Mouse (Mus musculus) fibroblast of lung, adult 2 months (primary cell): Measurements from ENCODE around the gene Ttc7b.

Experiments used
- DNase-seq: peaks from one replicate; pipeline ENCODE4 v3.0.0-alpha.2; 2011; ENCODE audit warnings: low read depth

Gene Ttc7b

DNA sequence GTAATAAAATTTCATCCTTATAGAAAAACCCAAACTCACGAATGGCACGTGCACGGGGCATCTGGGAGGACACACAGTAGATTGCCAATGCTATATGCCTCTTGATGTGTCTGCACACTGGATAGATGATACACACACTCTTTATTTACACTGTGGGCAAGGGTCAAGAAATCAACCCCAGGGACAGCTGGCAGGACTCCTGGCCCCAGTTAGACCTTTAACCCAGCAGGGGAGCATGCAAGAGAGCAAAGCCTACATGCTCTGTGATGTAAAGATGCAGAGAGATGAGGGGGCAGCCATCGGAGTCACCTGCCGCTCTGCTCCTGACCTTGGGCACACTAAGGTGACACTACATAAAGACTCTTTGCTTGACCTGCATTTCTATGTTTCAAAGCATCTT lies 32.3 kb downstream of the Ttc7b start:
- no peak for DNase-seq

- no peak for DNase-seq
These were observed 34.4 kb downstream of the Ttc7b start for GRCm38 (mm10) chr12:100486232-100486631.

DNA sequence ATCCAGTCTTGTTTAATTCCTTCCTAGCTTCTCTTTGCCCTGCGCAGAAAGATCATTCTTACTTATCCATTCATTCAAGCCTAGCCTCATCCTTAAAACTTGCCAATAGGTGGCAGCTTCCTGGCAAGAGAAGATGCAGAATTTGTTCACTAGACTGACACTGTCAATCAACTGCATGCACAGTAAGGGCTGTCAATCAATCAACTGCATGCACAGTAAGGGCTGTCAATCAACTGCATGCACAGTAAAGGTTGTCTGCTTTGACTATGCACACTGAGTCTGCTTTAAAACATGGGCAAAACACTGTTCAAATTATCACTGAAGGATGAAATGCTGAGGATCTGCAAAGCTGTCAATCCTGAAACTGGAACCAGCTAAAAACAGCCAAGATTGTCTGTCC lies 37.6 kb downstream of the Ttc7b start:
- DNase-seq: no peak

DNA sequence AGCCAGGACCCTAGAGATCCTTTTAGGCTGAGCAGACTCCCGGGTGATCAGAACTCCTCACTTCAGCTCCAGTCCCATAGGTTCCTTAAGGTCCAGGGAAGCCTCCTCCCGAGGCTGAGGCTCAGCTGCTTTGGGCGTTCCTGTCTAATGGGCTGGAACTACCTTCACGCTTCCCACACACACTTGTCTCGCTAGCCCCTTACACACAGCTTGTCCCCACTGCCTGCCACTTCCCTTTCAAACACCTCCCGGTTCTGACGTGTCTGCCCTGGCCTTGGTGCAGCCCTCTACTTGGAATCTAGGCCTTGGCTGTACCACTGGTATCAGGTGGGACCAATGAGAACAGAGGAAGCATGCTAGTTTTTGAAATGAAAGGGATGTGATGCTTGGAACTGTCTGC lies 38.4 kb downstream of the Ttc7b start:
- DNase-seq: no peak

GRCm38 (mm10) chr12:100481443-100482026 lies 39.1 kb downstream of the Ttc7b start:
- no peak for DNase-seq

- no peak for DNase-seq
These were observed 39.8 kb downstream of the Ttc7b start for GRCm38 (mm10) chr12:100480642-100481442.

- DNase-seq: no peak
These were observed 40.6 kb downstream of the Ttc7b start for GRCm38 (mm10) chr12:100479892-100480621.

- no peak for DNase-seq
These were observed 41.3 kb downstream of the Ttc7b start for GRCm38 (mm10) chr12:100479270-100479869.

DNA sequence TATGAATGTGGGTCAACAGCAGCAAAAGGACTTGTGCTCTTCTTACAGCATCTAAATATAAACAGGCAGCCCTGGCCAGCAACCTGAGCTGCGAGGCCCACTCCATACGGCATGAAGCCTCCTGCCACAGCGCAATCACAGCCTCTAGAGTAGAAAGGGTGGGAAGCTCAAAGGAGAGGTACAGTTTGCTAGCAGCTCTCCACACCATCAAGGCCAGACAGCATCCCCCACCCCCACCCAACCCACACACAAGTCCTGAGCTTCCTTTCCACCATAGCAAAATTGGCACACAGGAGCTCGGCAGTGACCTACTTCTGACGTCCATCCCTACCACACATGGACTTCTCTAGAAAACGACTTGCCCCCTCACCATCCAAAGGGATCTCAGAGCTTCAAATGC lies 42.0 kb downstream of the Ttc7b start:
- DNase-seq: no peak

GRCm38 (mm10) chr12:100478151-100478550 lies 42.5 kb downstream of the Ttc7b start:
- no peak for DNase-seq

DNA sequence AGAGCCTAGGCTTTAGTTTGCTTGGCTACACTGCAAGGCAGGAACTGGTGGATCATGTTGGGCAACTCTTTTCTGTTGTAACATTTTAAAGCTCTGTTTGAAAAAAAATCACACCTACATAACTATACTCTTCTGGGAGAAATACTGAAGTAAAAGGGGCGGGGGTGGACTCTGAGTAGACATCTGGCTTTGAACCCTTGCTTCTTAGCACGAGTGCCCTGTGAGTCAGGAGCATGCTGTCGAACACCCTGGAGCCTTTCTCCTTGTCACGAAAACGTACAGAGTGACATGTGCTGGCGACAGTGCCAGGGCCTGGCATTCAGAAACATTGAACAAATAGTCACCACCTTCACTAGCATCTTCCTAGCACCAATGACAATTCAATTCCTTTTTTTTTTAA lies 43.2 kb downstream of the Ttc7b start:
- DNase-seq: no peak

GRCm38 (mm10) chr12:100476351-100476750 lies 44.3 kb downstream of the Ttc7b start:
- DNase-seq: no peak

DNA sequence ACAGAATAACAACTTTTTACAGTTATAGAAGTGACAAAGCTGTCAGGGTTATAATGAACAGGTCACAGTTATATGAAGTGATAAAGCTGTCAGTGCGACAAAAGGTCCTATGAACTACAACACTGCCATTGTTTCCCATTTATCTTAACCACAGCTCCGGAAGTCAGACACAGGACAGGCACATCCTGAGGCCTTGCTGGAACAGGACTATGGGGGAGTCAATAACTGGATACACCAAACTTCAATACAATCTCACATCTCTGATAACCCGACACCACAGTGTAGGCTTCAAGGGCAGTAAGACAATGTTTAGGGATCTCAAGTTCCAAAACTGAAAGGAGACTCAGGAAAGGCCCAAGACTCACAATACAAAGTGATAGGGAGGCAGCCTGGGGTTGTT lies 45.1 kb downstream of the Ttc7b start:
- no peak for DNase-seq

DNA sequence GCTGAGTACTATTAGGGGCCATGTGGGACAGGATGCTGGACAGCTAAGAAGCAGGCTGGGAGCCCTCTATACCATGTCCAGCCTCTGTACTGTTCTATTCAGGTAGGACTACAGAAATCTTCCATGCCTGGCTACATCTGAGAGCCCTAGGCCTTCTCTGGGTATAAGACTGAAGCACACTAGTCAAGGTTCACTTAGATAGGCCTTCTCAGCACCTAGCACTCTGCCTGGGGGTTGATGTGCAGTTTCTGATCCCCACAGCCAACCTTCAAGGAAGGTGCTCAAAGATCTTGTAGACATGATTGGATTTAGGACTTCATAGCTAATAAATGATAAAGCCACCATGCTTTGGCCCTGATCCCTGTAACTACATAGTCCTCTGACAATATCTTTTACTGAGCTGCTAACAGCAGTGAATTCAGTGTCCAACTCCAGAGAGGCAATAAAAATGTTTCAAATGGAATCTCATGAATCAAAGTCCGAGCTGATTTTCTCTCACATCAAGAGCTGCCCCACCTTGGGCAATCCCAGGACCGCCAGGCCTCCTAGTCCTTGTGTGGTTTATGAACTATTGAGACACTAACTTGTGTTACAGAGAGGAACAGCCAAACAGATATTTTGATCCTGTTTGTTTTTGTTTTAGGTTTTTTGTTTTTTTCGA lies 45.8 kb downstream of the Ttc7b start:
- DNase-seq: no peak

DNA sequence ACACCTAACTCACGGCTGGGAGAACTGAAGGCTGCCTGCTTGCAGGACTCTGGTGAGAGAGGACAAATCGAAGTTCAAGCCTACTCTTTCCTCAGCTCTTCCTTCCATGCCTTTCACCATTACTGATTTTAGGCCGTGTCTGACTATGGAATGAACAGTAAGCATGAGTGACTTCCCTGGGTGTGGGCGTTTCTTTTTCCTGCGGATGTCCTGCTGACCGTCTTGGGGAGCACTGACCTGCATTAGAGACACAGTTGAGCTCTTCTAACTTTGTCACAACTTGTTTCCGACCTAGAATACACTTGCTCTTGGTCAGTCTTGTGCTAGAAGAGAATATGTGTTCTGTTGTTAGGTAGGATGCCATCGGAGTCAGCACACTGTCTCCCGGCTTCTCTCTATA lies 50.3 kb downstream of the Ttc7b start:
- DNase-seq: no peak

GRCm38 (mm10) chr12:100469503-100470293 lies 50.9 kb downstream of the Ttc7b start:
- DNase-seq: no peak

DNA sequence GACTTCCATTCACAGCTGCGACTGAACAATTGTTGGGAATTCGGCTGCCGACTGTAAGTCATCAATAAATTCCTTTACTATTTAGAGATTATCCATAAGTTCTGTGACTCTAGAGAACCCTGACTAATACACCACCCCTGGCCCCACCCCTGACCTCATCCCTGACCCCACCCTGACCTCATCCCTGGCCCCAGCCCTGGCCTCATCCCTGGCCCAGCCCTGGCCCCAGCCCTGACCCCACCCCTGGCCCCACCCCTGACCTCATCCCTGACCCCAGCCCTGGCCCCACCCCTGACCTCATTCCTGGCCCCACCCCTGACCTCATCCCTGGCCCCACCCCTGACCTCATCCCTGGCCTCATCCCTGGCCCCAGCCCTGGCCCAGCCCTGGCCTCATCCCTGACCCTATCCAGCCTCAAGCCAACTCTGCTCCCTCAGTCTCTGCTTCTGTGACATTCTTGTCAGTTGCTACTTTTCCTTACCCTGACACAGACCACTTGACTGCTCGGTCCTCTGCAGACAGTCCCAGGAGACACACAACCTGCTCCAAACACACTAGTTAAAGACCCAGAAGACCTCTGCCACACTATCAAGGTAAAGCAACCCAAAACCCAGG lies 55.4 kb downstream of the Ttc7b start:
- DNase-seq: no peak

- DNase-seq: no peak
These were observed 62.9 kb downstream of the Ttc7b start for GRCm38 (mm10) chr12:100457701-100458100.

DNA sequence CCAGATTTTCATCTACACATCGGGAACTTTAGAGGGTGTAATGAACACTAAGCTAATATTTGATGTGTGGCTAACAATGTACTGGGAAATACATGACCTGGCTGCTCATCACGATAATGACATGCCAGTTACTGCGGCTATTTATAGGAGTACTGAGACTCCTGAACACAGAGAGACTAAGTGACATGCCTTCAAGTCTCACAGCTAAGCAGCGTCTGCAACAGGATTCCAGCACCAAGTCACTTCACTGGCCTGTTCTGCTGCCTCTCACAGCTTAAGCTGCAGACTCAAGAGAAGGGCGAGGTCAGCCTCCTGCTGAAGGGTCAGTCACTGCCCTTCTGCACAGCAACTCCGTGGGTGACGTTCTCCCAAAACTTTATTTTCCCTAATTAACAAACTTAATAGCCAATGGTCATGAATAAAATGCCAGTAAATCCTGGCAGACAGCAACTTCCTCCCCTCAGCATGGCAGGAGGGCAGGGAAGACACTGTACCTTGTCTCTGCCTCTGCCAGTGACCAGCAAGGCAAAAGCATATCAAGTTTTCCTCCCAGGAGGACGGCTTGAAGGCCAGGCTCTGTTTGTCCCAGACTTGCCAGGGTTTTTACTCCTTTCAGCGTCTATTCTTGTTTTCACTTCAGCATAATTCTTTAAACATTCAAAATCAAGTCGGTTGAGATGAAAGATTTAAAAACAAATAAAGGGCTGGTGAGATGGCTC lies 64.2 kb downstream of the Ttc7b start:
- no peak for DNase-seq

DNA sequence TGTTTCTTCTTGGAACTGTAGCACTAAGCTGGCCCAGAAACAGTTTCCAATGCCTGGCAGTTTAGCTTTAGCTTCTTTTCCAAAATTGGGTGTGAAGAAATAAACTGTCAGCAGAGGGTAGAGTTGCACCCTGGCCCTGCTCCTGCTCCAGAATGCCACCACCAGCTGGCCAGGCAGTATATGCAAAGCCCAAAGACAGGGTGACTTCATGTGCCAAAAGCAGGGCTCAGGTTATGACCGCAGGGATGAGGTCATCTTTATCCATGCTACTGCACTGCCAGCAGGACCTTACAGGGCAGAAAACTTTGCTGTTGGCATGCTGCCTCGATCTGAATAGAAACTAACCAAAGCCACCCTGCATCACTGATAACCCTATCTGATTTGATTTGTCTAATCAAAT lies 65.2 kb downstream of the Ttc7b start:
- no peak for DNase-seq
